Mouse (Mus musculus) skeletal muscle tissue, adult 2 months (tissue): ENCODE data around the gene Rptor.

ENCODE experiments used
- DNase-seq: peaks from one replicate; pipeline ENCODE4 v3.0.0-alpha.2; 2012; ENCODE audit warnings: low read depth, low spot score

Gene Rptor

GRCm38 (mm10) chr11:119933142-119933541 is 330.4 kb downstream of the Rptor start:
- peak; percentile 64 for DNase-seq

DNA sequence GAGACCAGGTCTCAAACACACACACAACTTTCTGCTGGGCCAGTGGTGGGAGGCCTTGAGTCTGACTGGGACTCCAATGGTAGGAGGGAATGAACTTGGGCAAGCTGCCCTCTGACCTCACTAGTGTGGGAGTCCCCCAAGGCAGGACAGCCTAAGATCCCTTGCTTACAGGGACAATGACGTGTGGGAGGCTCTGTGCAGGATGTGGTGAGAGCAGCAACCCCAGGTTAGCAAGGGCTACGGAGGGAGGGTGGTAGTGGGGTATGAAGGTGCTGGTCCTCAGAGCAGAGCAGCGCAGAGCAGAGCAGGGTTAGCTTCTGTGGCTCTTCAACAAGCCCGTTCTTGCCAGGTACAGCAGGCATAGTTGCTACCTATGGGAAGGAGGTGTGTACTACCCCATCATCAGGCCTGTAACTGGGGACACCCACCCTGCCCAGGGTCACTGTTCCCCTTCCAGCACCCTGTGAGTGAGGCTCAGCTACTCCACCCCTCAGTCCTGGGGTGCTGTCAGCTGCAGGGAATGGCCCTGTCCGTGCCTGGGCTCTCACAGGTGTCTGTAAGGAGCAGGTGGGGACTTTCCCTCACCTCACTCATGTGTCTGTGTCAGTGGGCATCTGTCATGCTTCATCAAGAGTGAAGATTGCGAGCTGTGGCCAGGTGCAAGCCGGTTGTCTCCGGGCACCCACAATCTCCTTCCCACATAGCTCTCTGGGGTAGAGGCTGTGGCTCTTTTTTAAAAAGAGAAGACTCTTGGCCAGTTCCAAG is 331.3 kb downstream of the Rptor start:
- DNase-seq = no peak

DNA sequence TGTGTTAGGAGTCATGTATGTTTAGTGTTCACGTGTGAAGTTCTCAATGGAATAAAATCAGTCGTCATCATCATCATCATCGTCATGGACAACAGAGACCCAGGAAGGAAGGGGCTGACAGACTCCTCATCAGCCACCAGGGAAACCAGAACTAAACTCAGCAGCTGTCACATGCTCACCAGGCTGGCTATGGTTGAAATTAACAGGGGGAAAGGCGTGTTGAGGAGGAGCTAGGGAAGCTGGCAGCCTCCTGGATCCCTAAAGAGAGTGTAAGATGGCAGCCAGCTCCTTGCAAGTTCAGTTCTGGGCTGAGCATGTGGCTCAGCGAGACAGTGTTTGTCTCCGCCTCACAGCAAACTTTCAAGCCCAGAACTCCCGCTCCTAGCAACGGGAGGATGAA is 332.1 kb downstream of the Rptor start:
- DNase-seq = no peak

- DNase-seq = no peak
These were observed 332.8 kb downstream of the Rptor start for GRCm38 (mm10) chr11:119935457-119935856.

- no peak for DNase-seq
These were observed 333.8 kb downstream of the Rptor start for GRCm38 (mm10) chr11:119936456-119936855.

DNA sequence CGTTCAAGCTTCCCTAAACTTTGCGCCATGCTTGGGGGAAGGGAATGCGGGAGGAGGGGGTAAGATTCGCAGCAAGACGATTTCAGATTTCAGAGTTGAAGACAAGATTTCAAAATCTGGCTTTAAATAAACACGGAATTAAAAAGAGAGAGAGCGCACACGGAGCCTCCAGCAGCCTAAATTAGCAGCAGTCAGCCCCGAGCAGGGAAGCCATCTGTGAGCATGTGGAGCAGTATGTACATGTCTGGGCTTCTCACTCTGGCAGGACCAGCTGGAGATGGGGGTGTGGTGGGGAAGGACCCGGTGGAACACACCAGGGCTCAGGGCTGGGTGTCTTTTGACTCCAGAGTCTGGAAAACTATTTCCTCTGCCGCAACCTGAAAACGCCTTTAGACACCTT is 334.5 kb downstream of the Rptor start:
- no peak for DNase-seq

DNA sequence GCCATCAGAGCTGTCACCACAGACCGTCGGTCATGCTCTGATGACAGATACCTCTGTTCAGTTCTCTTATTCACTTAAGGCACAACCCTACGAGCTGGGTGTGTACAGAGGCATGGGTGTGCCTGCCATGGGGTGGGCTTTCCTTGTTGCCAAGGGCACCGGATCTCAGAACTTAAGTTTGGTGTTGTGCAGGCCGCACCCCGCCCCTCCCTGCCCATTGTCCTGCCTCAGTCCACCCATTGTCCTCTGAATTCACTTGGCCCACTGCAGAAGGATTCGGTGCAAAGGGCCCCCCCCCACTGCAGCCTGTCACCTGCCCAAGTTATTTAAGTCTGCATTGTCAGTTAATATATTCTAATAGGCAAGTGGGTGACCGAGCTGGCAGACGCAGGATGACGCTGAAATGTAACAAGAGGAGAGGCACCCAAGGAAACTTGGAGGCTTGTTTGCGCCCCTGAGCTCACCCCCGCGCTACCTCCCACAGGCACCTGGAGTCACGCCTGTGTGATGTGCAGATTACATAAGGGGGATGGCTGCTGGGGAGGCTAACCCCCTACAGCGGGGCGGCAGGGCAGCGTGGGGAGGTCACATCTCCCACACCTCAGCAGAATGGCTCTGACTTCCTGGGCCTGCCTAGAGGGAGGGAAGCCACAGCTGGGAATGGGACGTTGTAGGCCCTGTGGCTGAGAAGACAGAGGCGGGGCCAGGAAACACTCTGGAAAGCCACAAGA is 335.2 kb downstream of the Rptor start:
- no peak for DNase-seq

GRCm38 (mm10) chr11:119939073-119939710 is 336.5 kb downstream of the Rptor start:
- no peak for DNase-seq

DNA sequence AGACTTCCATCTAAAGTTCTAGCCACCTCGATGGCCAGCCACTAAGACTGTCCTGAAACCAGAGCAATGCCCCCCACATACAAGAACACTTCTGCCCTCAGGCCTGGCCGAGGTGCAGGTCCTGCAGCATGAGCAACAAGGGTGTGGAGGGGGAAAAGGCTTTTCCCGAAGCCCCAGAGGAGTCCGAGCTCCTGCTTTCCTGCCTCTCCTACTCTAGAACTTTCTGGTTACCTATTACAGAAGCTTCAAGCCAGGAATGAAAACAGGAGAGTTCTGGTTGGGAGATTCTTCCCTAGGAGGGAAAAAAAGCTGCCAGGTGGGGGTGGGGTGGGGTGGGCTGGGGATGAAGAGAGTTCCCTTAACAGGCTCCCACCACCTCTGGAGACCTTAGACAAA is 337.0 kb downstream of the Rptor start:
- no peak for DNase-seq

DNA sequence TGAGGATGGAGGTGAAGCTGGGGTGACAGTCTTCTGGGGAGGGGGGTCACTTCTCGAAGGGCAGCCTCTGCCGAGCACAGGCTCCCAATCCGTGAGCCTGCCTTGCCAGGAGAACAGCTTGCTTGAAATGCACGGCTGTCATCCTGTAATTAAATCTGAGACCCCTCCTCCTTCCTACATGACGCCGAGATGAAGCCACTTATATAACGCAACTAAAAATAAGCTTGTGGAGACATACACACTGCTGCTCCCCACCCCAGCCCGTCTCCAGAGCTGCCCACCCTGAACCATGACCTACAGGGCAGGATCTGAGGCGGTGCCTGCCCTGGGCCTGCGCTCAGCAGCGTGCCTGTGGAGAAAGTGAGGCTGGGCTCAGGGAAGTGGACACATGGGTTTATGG is 337.4 kb downstream of the Rptor start:
- DNase-seq = no peak

- no peak for DNase-seq
These were observed 339.1 kb downstream of the Rptor start for GRCm38 (mm10) chr11:119941794-119942193.

DNA sequence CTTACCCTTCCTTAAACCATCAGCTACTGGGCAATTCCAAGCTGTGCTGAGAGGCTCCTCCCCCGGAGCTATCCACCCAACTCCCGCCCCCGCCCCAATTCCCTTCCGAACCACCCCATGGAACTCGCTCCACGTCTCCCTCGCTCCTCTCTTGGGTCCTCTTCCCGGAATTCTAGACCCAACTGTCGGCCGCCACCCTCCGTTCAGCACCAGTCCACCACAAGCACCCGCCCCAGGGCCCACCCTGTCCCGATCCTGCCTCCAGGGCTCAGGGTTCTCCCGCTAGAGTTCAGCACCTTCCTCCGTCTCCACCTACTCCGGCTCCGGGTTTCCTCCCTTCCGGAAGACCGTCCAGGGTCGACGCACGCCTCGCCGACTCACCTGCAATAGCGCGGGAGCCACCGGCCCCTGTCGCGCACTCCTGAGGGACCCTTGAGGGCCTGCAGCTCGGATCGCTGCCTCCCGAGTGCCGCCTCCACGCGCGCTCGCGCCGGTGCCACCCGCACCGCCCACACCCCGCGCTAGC is 339.6 kb downstream of the Rptor start:
- DNase-seq = no peak

GRCm38 (mm10) chr11:119942727-119943427 is 340.2 kb downstream of the Rptor start, which contains the start of gene Baiap2:
Gene Baiap2, plus strand, starts transcription at chr11:119942763.
- DNase-seq = peak; percentile 96

DNA sequence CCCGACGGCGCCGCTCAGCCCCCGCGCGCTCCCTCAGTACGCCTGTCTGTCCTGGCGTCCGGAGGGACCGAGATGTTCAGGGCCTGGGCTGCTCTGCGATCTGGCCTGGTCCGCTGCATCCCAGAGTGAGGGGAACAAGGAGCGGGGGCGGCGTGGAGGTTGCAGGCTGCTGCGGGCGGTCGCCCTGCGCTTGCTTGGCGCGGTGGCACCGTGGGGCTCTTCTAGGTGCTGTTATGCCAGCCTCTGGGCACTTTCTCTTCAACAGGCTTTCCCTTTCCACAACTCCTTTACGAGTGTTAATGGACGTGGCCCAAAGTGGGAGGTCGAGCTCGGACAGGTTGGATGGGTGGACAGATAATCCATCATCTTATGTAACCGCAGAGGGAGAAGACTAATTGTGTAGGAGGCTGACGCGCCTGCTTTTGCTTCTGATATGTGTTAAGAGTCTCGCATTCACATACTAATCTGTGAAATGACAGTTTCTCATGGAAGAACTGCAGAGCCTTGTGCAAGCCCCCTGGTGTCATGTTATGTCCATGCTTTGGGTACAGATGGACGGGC is 340.8 kb downstream of the Rptor start:
- DNase-seq = no peak

- no peak for DNase-seq
These were observed 342.6 kb downstream of the Rptor start for GRCm38 (mm10) chr11:119945343-119945742.

DNA sequence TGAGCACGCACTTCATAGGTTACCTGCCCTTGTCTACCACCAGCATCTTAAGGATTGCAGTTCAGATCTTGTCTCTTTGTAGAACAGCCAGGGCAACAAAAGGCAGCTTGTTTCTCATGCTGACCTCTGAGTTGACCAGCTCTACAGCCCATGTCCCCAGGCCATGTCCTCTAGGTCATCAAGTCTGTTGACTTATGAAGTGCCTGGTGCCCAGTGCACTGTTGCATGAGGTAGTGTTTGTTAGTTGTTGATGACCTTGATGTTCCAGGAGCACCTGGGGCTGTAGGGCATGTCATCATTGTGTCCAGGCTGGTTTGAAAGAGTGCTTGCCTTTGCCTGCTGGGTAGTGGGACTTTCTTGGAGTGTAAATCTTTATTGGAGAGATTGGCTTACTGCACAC is 344.7 kb downstream of the Rptor start:
- no peak for DNase-seq

DNA sequence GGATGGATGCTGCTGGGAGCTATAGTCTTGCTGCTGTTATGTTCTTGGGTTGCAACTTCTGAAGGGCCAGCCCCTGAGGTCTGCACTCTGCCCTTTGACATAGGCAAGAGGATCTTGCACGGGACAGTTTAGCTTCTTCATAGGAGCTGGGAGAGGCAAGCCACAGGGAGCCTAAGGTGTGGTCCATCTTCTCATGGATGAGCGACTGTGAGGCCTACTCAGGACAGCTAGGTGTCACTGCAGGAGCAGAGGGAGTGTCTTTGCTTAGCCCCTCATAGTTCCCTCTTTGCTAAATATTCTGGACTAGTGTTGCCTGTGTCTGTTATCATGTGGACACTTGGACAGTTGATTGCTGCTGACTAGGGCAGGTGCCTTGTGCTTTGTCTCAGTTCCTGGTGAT is 345.2 kb downstream of the Rptor start:
- DNase-seq = no peak

DNA sequence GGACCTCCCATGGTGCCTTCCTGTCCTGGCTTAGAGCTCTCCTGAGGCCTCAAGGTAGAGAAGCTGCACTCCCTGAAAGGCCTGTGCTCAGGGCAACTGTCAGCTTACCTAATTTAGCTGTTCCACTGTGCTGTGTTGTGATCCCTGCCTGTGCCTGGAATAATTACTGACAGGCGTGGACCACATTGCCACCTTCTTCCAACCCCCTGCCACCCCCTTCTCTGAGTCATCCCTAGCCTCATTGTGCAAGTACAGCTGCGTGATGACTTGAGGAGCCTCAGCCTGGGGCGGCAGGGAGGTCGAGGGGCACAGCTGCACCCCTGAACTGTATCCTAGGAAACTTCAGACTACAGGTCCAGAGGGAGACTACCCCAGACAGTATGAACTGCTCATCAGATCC is 345.6 kb downstream of the Rptor start:
- no peak for DNase-seq

DNA sequence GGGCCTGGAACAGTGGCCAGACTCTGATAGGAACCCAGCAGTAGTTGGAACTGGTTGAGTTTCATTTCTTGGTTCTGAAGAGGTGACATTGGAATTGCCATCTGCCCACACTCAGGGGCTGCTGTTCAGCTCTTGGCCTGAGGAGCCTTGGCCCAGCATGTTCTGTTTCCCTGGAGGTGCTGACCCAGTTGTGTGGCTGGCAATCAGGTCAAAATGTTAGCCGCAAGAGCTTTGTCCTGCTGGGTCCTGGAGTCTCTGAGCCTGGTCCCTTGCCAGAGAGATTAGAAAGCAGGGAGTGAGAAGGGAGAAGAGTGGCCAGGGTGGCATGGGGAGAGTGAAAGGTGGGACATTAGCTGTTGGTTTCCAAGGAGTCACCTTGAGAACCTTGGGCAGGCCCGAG is 346.1 kb downstream of the Rptor start:
- DNase-seq = no peak
